Mouse (Mus musculus) ovary, postnatal 10 days (tissue): ENCODE data around the gene Fer1l4.
A peak's percentile ranks its signal among the peaks of the same experiment; 100 is the strongest.

ENCODE experiments used
- DNase-seq: peaks from one replicate; pipeline ENCODE4 v3.0.0; 2022; ENCODE audit warnings: low spot score

The Fer1l4 gene

GRCm38 (mm10) chr2:156007888-156008532 is 44.7 kb downstream of the Fer1l4 start, which contains the start of the genes 6430550D23Rik and Ergic3:
Gene 6430550D23Rik (minus strand): TSS chr2:156007977.
Gene Ergic3 (plus strand): TSS chr2:156008045.
- DNase-seq = peak; percentile 92

GRCm38 (mm10) chr2:156005393-156005792 is 47.4 kb downstream of the Fer1l4 start:
- DNase-seq = no peak

GRCm38 (mm10) chr2:155991863-155992321 is 60.9 kb downstream of the Fer1l4 start:
- DNase-seq = no peak

GRCm38 (mm10) chr2:155991151-155991550 is 61.6 kb downstream of the Fer1l4 start:
- no peak for DNase-seq

- DNase-seq = no peak
Measured at GRCm38 (mm10) chr2:155989085-155989484, 63.7 kb downstream of the Fer1l4 start.

DNA sequence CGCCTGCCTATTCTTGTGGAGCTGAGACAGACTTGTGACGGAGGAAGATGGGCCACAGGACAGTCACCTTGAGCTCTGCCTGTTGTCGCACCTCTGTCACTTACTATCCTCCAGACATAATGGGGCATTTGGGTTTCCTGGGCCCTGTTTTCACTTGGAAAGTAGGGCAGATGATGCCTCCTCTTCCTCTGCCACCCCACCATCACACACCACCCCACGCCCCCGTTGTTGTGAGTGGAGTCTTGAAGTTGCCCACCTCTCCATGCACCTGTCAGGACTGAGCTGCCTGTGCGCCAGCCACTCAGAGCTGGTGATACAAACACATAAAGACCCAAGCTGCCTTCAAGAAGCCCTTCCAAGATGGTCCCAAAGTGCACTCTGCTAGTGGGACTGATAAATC is 65.6 kb downstream of the Fer1l4 start:
- DNase-seq = no peak

GRCm38 (mm10) chr2:155985776-155986175 is 67.0 kb downstream of the Fer1l4 start:
- DNase-seq = no peak

GRCm38 (mm10) chr2:155979328-155979991 is 73.3 kb downstream of the Fer1l4 start:
- DNase-seq = no peak

DNA sequence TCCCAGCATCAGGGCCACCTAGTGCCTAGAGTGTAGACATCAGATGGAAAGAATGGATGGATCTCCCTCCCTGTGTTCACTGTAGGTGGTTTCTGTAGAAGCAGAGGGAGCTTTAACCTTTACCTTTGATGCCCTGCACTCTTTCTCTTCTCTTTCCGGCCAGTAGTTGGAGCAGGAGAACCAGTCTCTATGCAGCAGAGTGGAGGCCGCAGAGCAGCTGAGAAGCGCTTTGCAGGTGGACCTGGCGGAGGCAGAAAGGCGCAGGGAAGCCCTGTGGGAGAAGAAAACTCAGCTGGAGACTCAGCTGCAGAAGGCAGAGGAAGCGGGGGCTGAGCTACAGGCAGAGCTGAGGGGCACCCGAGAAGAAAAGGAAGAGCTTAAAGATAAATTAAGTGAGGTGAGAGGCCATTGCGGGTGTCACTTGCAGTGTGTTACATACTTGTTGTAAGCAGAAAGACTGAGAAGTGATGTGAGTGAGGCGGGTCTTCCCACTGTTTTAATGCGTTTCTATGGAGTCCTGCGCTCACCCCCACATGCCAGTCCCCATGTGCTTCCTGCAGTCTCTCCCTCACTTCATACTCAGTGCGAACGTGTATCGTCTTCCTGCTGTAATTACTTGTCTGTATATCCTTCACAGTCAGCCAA is 78.5 kb downstream of the Fer1l4 start:
- no peak for DNase-seq

GRCm38 (mm10) chr2:155973348-155973747 is 79.4 kb downstream of the Fer1l4 start:
- no peak for DNase-seq
